Mouse (Mus musculus) urinary bladder, adult 18-20 months (tissue): ENCODE results near the gene Nckap5.

Experiments
- DNase-seq, 2 experiments: peaks; one replicate each; pipeline ENCODE4 v3.0.0; 2022; ENCODE audit warnings: low spot score in 2 of 2, mixed read lengths in 2 of 2

Nckap5 gene

GRCm38 (mm10) chr1:126622036-126622435, 208.6 kb downstream of the Nckap5 start:
- DNase-seq: no peak

- no peak for DNase-seq
Observed at GRCm38 (mm10) chr1:126617464-126618041, 213.0 kb downstream of the Nckap5 start.

GRCm38 (mm10) chr1:126616964-126617363, 213.6 kb downstream of the Nckap5 start:
- DNase-seq: no peak

GRCm38 (mm10) chr1:126612916-126613315, 217.7 kb downstream of the Nckap5 start:
- no peak for DNase-seq

- no peak for DNase-seq
Observed at GRCm38 (mm10) chr1:126608586-126608985, 222.0 kb downstream of the Nckap5 start.

GRCm38 (mm10) chr1:126606189-126607080, 224.2 kb downstream of the Nckap5 start:
- DNase-seq: no peak

- peak in 1 of 2 experiments; percentile 16 for DNase-seq
Observed at GRCm38 (mm10) chr1:126604551-126604950, 226.0 kb downstream of the Nckap5 start.

DNA sequence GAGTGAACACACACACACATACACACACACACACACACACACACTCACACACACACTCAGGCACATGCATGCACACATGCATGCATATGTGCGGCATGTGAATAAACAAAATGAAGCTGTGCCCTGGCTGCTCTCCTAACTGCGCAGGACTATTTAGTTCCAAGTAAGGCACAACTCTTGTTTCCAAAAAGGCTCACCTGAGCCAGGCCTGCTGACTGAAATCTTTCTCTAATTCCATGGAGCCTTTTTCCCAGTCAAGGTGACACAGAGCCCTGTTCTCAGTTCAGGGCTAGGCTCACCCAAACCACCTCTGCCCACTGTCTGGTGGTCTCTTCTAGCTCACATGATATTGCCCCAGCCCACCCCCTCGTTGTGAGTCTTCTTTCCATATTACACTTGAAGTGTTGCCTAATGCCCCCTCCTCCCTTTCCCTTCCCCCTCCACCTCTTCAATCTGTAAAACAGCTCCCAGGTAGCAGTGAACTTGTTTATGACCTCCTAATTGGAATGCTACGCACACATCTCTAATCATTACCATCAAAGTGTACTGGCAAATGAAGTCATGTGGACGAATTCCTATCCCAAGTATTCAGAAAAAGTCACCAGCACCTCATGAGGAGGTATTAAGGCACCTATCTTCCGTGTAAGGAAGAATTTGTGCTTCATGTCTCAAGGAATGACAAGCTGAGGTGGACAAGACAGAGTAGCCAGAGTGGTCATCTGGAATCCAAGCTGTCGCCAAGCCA, 226.7 kb downstream of the Nckap5 start:
- no peak for DNase-seq

- DNase-seq: no peak
Observed at GRCm38 (mm10) chr1:126600596-126600995, 230.0 kb downstream of the Nckap5 start.

GRCm38 (mm10) chr1:126597376-126597775, 233.2 kb downstream of the Nckap5 start:
- DNase-seq: no peak

DNA sequence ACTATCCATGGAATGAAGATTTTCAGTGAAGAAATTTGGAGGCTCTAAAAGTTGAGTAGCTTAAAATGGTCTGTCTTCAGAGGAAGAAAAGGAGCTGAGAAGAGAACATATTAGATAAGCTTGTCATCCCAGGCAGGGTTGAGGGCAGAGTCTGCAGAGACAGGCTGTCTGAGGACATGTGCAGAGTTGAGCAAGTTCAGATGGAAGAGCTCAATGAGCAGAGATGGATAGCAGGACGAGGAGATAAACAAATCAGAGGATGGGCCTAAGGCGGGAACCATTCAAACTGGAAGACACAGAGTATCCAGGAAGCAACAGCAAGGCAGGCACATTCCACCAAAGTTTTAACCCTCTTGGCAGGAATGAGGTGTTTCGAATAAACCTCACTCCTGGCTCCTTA, 235.8 kb downstream of the Nckap5 start:
- DNase-seq: no peak

GRCm38 (mm10) chr1:126593044-126593805, 237.4 kb downstream of the Nckap5 start:
- DNase-seq: peak; percentile 69 to 73

DNA sequence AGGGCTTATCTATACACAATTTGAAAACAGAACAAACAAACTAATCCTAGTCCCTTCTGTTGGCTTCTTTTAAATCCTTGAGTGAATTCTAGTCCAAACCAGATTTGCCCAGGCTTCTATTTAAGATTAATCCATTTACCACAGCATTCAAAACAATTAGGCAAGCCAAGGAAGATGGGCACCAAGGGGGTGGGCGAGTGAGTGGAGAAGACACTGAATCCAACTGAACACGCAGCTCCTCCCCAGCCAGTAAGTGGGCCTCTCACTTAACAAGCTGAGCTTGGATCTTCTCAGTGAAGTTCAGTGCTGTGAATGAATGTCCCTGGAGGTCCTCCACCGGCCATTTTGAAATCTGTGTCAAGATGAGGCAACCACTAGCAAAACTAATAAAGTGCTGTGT, 239.7 kb downstream of the Nckap5 start:
- no peak for DNase-seq

- DNase-seq: no peak
Observed at GRCm38 (mm10) chr1:126578163-126578562, 252.4 kb downstream of the Nckap5 start.

DNA sequence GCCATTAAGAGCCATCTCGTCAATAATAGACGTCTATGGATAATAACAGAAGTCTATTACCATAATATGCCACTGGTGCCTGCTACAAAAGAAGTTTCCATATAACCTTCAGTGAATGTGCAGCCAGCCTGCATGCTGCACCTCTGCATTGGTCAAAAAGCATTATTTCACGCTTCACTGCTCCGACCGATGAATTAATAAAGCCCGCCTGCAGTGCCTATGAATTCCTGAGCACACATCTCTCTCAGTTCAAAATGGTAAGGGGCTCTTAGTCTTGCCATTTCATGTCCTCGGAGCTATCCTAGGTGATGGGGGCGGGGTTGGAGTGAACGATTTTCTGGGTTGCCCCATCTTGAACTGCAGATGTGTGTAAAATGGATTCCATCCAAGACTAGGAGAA, 256.3 kb downstream of the Nckap5 start:
- DNase-seq: no peak

- DNase-seq: no peak
Observed at GRCm38 (mm10) chr1:126573714-126574113, 256.9 kb downstream of the Nckap5 start.

DNA sequence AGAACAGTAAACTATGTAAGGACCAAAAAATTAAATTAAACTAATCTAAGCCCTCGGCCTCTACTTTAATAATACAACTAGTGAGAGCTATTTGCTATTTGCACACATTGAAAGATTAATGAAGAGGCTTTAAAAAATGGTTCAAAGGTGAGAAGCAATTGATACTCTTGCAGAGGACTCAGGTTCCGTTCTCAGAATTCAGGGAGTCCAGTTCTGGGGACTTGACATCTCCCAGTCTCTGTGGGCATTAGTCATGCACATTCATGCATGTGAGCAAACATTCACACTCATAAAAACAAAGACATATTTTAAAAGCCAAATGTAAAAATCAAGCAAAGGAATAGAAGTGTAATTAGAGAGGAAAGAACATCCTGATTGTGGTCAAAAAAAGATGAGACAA, 257.5 kb downstream of the Nckap5 start:
- no peak for DNase-seq

DNA sequence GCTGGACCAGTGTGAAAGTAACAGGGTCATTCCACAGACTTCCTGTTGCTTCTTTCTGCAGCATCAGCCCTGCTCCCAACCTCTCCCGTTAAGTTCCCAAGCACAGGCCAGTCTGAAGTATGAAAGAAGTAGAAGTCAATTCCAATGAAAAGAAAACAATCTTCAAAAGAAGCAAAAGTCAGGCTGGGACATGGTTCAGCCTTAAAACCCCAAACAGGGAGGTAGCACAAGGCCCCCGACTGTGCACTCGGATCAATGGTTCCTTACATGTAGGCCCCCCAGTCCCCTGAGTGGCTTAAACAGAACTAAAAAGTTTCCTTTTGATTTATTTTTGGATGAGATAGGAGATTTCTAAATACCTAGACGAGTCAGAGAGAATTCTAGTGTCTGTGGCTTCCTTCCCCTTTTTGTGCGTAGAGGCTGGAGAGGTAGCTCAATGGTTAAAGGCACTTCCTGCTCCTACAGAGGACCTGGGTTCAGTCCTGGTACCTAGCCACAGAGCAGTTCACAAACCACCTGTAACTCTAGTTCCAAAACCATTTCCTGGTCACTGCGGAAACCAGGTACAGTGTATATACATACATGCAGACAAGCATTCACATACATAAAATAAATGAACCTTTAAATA, 260.9 kb downstream of the Nckap5 start:
- no peak for DNase-seq

GRCm38 (mm10) chr1:126568520-126569197, 261.9 kb downstream of the Nckap5 start:
- no peak for DNase-seq

- no peak for DNase-seq
Observed at GRCm38 (mm10) chr1:126565151-126565725, 265.4 kb downstream of the Nckap5 start.
